Mouse (Mus musculus) limb, embryonic 14.5 days (tissue): ENCODE data around the gene Srpk3. TPM values are rescaled to one million over a fixed set of nuclear protein-coding genes. Genes with fewer than 3 reads are reported as not detected.
"Not testable (repeated sequence)": the region's sequence is repeated elsewhere in the genome, so short reads cannot be mapped to it uniquely, and the experiment has no call there.

Source experiments
- ATAC-seq: fragments of 200-750 bp; cut with Nextera tagmentation; 2 replicates; pipeline ENCODE4 v1.8.0; 2017; ENCODE audit warnings: low read depth, moderate number of reproducible peaks, moderate TSS enrichment; ENCODE audit not compliant: low FRiP score
- DNase-seq: peaks from one replicate; pipeline ENCODE4 v3.0.0-alpha.2; 2015; ENCODE audit warnings: low spot score
- H3K27ac ChIP-seq: fragments of 300-500 bp; sonication (generic); replicated peaks from 2 replicates; pipeline ENCODE4 v1.5.1; 2014; ENCODE audit warnings: low read depth, mild to moderate bottlenecking, low read length, moderate library complexity, mixed read lengths
- H3K27me3 ChIP-seq: fragments of 300-500 bp; sonication (generic); 2 replicates; pipeline ENCODE4 v1.6.1; 2014; ENCODE audit warnings: low read length, mixed read lengths; ENCODE audit not compliant: control insufficient read depth, insufficient read depth
- H3K36me3 ChIP-seq: fragments of 300-500 bp; sonication (generic); 2 replicates; pipeline ENCODE4 v1.6.1; 2014; ENCODE audit warnings: mild to moderate bottlenecking, low read length, moderate library complexity, mixed read lengths; ENCODE audit not compliant: control insufficient read depth, insufficient read depth
- H3K4me1 ChIP-seq: fragments of 300-500 bp; sonication (generic); 2 replicates; pipeline ENCODE4 v1.6.1; 2014; ENCODE audit warnings: antibody characterized with exemption, low read length, mixed read lengths; ENCODE audit not compliant: control insufficient read depth, insufficient read depth
- H3K4me2 ChIP-seq: fragments of 300-500 bp; sonication (generic); replicated peaks from 2 replicates; pipeline ENCODE4 v1.6.1; 2014; ENCODE audit warnings: low read depth, mild to moderate bottlenecking, low read length, moderate library complexity; ENCODE audit not compliant: severe bottlenecking
- H3K4me3 ChIP-seq: fragments of 300-500 bp; sonication (generic); replicated peaks from 2 replicates; pipeline ENCODE4 v1.5.1; 2014; ENCODE audit warnings: low read length
- H3K9ac ChIP-seq: fragments of 300-500 bp; sonication (generic); 2 replicates; pipeline ENCODE4 v1.6.1; 2014; ENCODE audit warnings: mild to moderate bottlenecking, low read depth, low read length, moderate library complexity; ENCODE audit not compliant: severe bottlenecking
- H3K9me3 ChIP-seq: fragments of 300-500 bp; sonication (generic); 2 replicates; pipeline ENCODE4 v1.6.1; 2016; ENCODE audit warnings: low read length; ENCODE audit not compliant: control insufficient read depth
- POLR2A ChIP-seq: fragments of 200-500 bp; IDR thresholded peaks from 2 replicates; pipeline ENCODE4 v1.8.0; 2012; ENCODE audit warnings: inconsistent platforms, mild to moderate bottlenecking, moderate library complexity, borderline replicate concordance; ENCODE audit not compliant: insufficient read depth, insufficient read length; ENCODE audit errors: extremely low read depth
- WGBS: fragments of 180-500 bp; shearing (Covaris S2); extraction: QIAGEN DNeasy Blood & Tissue Kit; methylation state at CpG from one replicate; pipeline ENCODE4 v1.1.7; 2014; 5-methylcytosine and 5-hydroxymethylcytosine counted together
- polyA plus RNA-seq, 2 experiments: library from polyadenylated mRNA; depleted of rRNA in 1 of 2; stranded (reverse) in 1 of 2; unstranded in 1 of 2; fragments of >200 nt; fragmentation: Nextera tagmentation in 1 of 2; extraction: Ambion mirVana in 1 of 2; gene quantifications; 2 replicates each; pipeline versions ENCODE4 v1.2.1 to v1.2.3; 2012 to 2014

Srpk3 gene
- polyA plus RNA-seq (2012; rRNA removed) (46.4 and 48.0 TPM in 2 replicates), polyA plus RNA-seq (2014; fragmentation: Nextera tagmentation; extraction: Ambion mirVana) (22.2 and 31.0 TPM in 2 replicates)

DNA sequence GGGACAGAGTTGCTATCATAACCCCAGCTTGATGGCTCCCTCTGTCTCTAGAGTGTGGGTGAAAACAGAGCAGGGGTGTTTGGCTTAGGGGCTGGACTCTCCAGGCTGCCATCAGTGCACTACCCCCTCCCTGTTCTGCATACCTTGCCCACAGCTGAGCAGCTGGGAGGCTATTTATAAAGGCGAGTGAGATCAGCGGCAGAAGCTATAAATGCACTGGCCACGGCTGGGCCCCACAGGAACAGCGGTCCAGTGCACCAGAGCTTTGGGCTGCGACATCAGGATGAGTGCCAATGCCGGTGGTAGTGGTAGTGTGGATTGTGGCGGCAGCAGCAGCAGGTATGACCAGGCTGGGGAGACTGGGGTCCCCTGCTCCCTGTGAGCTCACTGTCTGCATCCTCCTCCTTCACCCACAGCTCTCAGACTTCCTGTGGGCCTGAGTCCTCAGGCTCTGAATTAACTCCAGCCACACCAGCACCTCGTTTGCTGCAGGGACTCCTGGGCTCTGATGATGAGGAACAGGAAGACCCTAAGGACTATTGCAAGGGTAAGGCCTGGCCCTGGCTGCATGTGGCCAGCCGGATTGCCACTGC is at the start of gene Srpk3:
Gene Srpk3, plus strand, starts transcription at position 238 of the 593 bp plus-strand sequence.
- DNase-seq, result no peak
- H3K27ac ChIP-seq, result no peak within 1 kb of the TSS; the same call in 1 of the 2 replicates
- H3K4me1 ChIP-seq, result no peaks in the 10 kb centered on the region
- H3K9me3 ChIP-seq, result no peaks in the 10 kb centered on the region
- 37% methylated on average over 9 of the region's 9 CpGs for WGBS
- H3K36me3 ChIP-seq, result peaks cover 10% of the 10 kb centered on the region
- H3K4me3 ChIP-seq, result no peak within 1 kb of the TSS
- 0 out of 2 replicates have a peak within 1 kb of the TSS, but pooled peaks have one; percentile 21 for H3K9ac ChIP-seq
- H3K4me2 ChIP-seq, result no peak within 1 kb of the TSS
- TF ChIP-seq POLR2A, result no peak
- peak; percentile 53 for ATAC-seq
- no peaks in the 10 kb centered on the region for H3K27me3 ChIP-seq

DNA sequence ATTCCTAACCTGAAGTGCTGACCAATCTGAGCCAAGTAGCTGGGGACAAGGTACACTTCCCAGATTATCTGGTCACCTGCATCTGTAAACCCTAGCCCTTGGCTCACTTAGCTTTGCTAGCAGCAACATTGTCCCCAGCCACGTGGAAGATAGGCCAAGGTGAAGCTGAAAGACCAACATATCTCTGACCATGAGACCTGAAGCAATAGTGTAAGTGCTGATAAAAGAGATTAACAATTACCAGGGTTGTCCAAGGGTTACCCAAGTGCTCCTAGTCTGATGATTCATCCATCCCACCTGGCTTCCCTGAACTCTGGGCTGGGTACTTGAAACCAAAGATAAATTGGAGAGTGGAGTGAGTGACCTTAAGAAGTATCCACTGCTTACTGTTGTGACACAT is 43.3 kb upstream of the Srpk3 start:
- WGBS, result 59% methylated on average over 1 of the region's 1 CpGs
- Histone ChIP-seq H3K4me2 (no peak overlapping the region), H3K27ac (no peak overlapping the region), H3K9me3 (no peaks in the 10 kb centered on the region), H3K4me3 (no peak overlapping the region), H3K4me1 (no peaks in the 10 kb centered on the region), H3K36me3 (peaks cover 7% of the 10 kb centered on the region; the same call in 1 of the 2 replicates), H3K9ac (no peak overlapping the region), H3K27me3 (no peaks in the 10 kb centered on the region)
- ATAC-seq (no peak), DNase-seq (no peak)
- TF ChIP-seq POLR2A, result no peak

DNA sequence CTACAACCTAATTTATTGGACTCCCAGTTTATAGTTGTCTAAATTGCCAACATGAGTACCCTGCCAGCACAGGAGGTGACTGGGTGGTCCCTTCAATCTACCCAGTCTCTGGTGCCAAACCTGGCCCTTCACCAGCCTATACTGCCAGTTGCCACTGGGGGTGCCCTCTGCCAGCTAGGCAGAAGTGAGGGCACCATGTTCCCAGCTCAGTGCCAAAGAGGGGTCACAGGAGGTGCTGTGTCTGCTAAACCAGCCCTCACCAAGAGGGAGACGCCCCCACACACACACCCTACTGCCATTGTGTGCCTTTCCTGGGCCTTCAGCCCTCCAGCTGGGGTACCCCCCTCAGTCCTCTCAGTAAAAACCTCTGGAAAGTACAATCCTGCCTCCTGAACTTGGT is 36.0 kb upstream of the Srpk3 start:
- ATAC-seq, result no peak
- no peak for TF ChIP-seq POLR2A

DNA sequence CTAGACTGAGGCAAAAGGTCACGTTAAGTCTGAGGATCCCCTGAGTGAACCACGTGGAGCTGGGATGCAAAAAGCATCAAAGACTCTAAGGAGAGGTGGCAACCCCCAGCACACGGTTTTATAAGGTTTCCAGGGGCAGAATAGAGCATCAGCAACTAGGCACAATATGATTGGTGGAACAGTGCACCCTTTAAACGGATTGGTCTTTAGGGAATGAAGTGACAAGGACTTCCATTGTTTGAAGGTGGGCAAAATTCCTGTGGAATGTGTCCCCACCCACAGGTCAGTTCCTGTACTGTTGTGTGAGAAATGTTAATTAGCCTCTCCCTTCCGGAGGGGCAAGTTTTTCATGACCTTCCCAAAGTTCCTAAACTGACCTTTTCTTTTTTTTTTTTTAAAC is 35.1 kb upstream of the Srpk3 start:
- ATAC-seq (no peak), DNase-seq (no peak)
- Histone ChIP-seq H3K4me1 (no peaks in the 10 kb centered on the region), H3K27me3 (no peaks in the 10 kb centered on the region), H3K27ac (no peak overlapping the region), H3K9ac (no peak overlapping the region), H3K4me2 (no peak overlapping the region), H3K9me3 (no peaks in the 10 kb centered on the region), H3K4me3 (no peak overlapping the region), H3K36me3 (0 out of 2 replicates have a peak, but pooled peaks cover 3% of the 10 kb centered on the region)
- WGBS, result 55% methylated on average over 5 of the region's 5 CpGs
- no peak for TF ChIP-seq POLR2A

More for the DNA sequence above, 36.0 kb upstream of the Srpk3 start:
- no peak overlapping the region for H3K27ac ChIP-seq
- DNase-seq, result no peak
- 71% methylated on average over 1 of the region's 1 CpGs for WGBS
- no peaks in the 10 kb centered on the region for H3K4me1 ChIP-seq
- no peaks in the 10 kb centered on the region for H3K9me3 ChIP-seq
- H3K9ac ChIP-seq, result no peak overlapping the region
- H3K36me3 ChIP-seq, result 0 out of 2 replicates have a peak, but pooled peaks cover 3% of the 10 kb centered on the region
- no peak overlapping the region for H3K4me3 ChIP-seq
- no peak overlapping the region for H3K4me2 ChIP-seq
- H3K27me3 ChIP-seq, result no peaks in the 10 kb centered on the region

DNA sequence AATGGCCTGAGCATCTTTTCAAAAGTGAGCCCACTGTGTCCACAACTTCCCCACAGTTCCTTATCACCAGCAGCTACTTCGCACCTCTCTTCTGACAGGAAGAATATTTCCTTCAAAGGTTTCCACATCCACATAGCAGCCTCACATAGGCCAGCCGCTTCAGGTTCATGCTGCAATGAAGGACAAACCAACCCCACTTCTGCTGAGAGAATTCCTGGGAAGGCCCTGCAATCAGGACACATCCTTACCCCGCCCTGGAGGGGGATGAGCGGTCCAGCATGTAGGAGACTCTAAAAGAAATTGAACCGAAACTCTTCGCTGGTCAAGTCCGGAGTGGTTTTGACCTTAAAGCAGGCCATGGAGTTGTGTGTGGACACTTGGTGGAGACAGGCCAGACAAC is 34.4 kb upstream of the Srpk3 start:
- H3K36me3 ChIP-seq, H3K9ac ChIP-seq, H3K9me3 ChIP-seq, H3K4me2 ChIP-seq, H3K4me3 ChIP-seq, H3K4me1 ChIP-seq, DNase-seq, H3K27me3 ChIP-seq, ATAC-seq, H3K27ac ChIP-seq: not testable (repeated sequence)
- 87% methylated on average over 7 of the region's 7 CpGs for WGBS
